Mouse (Mus musculus) testis, postnatal 14 days (tissue): ENCODE measurements around the gene Sccpdh.
A peak's percentile ranks its signal among the peaks of the same experiment; 100 is the strongest.
"Not testable (repeated sequence)": the region's sequence is repeated elsewhere in the genome, so short reads cannot be mapped to it uniquely, and the experiment has no call there.

Experiments
- DNase-seq: peaks from one replicate; pipeline ENCODE4 v3.0.0; 2021; ENCODE audit warnings: low spot score

The Sccpdh gene

GRCm38 (mm10) chr1:179668013-179668805 lies at the start of gene Sccpdh:
Sccpdh (plus strand) TSS chr1:179668210.
- peak; percentile 91 for DNase-seq

- no peak for DNase-seq
Measured at GRCm38 (mm10) chr1:179622665-179623064, 45.3 kb upstream of the Sccpdh start.

- no peak for DNase-seq
Measured at GRCm38 (mm10) chr1:179623657-179624056, 44.4 kb upstream of the Sccpdh start.

- DNase-seq = no peak
Measured at GRCm38 (mm10) chr1:179624354-179624753, 43.7 kb upstream of the Sccpdh start.

GRCm38 (mm10) chr1:179627855-179628254 lies 40.2 kb upstream of the Sccpdh start:
- DNase-seq = no peak

GRCm38 (mm10) chr1:179628438-179629106 lies 39.4 kb upstream of the Sccpdh start:
- peak; percentile 72 for DNase-seq

GRCm38 (mm10) chr1:179629276-179629675 lies 38.7 kb upstream of the Sccpdh start:
- DNase-seq = no peak

- no peak for DNase-seq
Measured at GRCm38 (mm10) chr1:179632746-179633413, 35.1 kb upstream of the Sccpdh start.

GRCm38 (mm10) chr1:179633414-179633752 lies 34.6 kb upstream of the Sccpdh start:
- DNase-seq = no peak

GRCm38 (mm10) chr1:179634159-179634558 lies 33.9 kb upstream of the Sccpdh start:
- DNase-seq = no peak

GRCm38 (mm10) chr1:179642726-179643125 lies 25.3 kb upstream of the Sccpdh start:
- DNase-seq = peak; percentile 2

GRCm38 (mm10) chr1:179644151-179644550 lies 23.9 kb upstream of the Sccpdh start:
- DNase-seq = peak; percentile 3

GRCm38 (mm10) chr1:179645101-179645979 lies 22.7 kb upstream of the Sccpdh start:
- DNase-seq = peak; percentile 73

GRCm38 (mm10) chr1:179645980-179646268 lies 22.1 kb upstream of the Sccpdh start:
- no peak for DNase-seq

GRCm38 (mm10) chr1:179648678-179649077 lies 19.3 kb upstream of the Sccpdh start:
- DNase-seq = not testable (repeated sequence)

- DNase-seq = no peak
Measured at GRCm38 (mm10) chr1:179649324-179649723, 18.7 kb upstream of the Sccpdh start.

- no peak for DNase-seq
Measured at GRCm38 (mm10) chr1:179650284-179650683, 17.7 kb upstream of the Sccpdh start.

GRCm38 (mm10) chr1:179651224-179651623 lies 16.8 kb upstream of the Sccpdh start:
- DNase-seq = no peak

GRCm38 (mm10) chr1:179663065-179663464 lies 4.9 kb upstream of the Sccpdh start:
- no peak for DNase-seq

GRCm38 (mm10) chr1:179664309-179664930 lies 3.6 kb upstream of the Sccpdh start:
- no peak for DNase-seq

GRCm38 (mm10) chr1:179666971-179667370 lies 1.0 kb upstream of the Sccpdh start:
- peak; percentile 46 for DNase-seq

GRCm38 (mm10) chr1:179667450-179667849 lies 560 bp upstream of the Sccpdh start:
- no peak for DNase-seq
